Mouse (Mus musculus) urinary bladder, adult 18-20 months (tissue): ENCODE measurements around the gene Il1r1.

Experiments
- DNase-seq, 2 experiments: peaks; one replicate each; pipeline ENCODE4 v3.0.0; 2022; ENCODE audit warnings: low spot score in 2 of 2, mixed read lengths in 2 of 2

Gene Il1r1

DNA sequence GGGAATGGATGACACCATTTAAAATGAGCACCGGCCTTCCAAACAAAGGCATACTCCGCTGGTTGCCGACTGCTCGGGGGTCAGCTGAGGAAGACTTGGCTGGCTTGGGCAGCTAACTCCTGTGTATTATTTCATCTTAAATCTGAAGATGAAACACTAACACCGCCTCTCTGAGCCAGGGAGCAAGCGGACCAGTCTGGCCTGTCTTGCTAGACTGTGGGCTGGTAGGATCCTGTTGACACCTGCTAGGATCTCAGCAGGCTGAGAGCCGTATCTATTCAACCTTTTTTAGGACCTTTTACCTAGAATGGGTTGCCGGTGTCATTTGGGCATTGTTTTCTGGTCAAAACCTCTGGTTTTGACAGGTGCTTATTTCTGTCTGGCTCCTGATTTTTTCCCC lies 92.8 kb downstream of the Il1r1 start:
- peak; percentile 29 to 48 for DNase-seq

DNA sequence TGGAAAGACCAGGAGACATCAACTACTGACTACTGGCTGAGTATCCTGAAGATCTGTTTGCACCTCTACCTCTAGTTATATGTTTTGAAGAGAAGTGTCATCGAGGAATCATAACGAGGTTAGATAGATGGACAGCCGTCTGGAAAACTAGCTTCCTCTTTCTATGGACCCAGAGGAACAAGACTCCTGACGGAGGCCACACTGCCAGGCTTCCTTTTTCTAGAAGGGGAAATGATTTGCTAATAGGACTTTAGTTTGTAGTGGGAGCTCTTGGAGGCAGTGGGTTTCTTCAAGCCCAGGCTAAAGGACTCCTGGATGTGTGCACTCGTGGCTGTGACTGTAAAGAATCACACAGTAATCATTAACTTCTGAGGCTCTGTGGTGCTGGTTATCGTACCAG lies 96.9 kb downstream of the Il1r1 start:
- no peak for DNase-seq

DNA sequence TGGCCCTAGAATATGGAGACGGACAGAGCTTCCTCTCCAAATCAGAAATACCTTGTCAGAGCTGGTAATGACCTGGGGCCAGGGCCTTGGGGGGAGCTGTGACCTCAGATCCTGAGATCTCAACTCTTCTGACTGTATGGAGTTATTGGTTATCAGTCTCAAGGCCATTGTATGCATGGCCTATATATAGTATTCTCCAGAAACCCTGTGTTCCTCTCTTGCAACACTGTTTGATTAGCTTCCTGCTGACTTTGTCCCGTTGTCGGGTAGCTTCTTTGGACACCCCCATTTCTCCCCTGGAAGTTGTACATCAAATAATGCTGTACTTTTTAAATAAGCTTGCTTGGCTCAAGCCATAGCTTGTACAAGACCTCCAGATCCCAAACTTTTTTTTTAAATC lies 97.7 kb downstream of the Il1r1 start:
- no peak for DNase-seq

DNA sequence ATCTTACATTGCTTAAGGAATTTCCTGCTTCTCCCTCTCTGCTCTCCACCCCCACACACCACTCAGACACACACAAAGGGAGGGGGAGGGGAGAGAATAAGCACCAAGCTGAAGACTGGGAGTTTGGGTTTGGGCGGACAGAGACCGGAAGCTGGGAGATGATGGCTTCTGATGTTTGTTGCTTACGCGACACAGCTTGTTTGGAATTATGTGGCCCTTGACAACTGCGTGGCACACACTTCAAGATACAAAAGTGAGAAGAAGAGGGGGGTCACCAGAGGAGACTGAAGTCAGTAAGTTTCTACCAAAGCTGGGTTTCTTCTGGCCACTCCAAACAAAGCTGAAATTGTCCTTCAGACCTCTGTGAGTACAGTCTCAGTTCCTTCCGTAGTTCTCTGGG lies 99.6 kb downstream of the Il1r1 start, which contains the start of gene Il1rl2:
TSS of gene Il1rl2 (plus strand) at position 154 of the 400 bp plus-strand sequence.
- DNase-seq: no peak

DNA sequence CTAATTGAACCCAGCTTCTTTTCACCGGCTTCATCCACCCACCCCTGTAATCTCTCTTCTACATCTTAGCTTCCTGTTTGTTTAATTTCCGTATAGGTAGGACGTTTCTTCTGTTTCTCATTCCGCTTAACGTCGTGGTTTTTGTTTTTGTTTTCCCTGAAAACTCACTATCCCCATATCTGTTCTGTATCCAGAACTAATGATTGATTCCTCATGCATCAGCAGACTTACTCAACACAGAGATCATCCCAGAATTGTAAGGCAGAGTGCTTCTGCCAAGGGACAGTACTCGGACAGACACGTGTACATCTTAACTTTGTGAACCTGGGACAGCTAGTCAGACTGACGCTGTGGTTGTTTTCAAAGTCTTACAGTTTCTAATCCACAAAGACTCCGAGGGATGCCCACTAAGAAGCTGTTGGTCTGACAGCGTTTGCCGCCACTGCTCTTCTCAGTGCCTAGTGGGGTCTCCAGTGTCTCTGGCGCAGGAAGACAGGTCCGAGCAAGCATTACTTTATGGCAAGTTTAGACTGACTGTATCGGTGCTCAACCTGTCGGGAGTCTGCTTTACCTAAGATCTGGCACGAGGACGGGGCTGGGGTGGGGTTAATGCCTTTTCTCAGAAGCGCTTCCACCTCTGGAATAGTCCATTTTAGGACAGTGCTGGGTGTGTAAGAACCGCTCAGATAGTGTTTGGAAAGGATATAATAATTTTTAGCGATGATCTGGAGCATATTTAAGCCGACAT lies 100.2 kb downstream of the Il1r1 start:
- DNase-seq: no peak

DNA sequence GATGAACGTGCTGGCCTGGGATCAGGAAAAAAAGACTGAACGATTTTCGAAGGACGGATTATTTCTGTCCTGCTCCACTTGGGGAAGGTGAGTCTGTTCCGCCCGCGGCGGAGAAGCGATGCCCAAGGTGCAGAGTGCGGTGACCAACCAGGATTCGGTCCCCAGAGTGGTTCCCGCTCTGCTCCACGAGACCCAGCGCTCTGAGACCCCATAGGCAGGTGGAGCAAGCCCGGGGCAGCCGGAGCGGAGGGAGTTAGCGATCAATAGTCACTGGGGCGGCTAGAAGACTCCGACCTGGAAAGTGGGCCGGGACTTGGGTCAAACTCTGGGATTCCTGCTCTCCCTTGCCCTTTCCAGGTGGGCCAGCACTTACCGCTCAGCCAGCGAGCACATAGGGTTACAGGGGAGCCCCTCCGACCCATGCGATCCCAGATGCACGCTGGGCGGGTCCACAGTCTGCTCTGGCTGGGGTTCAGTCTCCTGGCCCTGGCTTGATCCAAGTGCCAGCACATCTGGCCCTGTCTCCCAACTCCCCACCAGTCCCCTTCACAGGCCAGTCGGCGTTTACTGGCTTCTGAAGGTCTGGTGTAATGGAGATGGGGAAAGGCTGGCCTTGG lies 100.9 kb downstream of the Il1r1 start:
- DNase-seq: no peak

DNA sequence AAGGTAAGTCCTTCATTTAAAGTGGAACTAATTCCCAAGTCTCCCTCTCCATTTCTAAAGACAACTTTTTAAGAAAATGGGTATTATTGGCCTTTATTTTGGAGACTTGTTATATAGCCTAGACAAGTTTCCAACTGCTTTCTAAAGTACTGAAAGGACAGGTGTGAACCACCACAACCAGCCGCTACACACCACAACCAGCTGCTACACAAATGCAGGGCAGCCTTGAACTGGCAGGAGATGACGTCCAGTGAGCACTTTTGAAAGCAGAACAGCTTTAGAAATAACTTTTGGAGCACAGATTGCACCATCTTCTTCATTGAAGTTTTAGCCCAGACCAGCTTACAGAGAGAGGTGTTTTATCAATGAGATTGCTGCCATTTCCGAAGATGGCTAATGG lies 102.7 kb downstream of the Il1r1 start:
- DNase-seq: no peak

DNA sequence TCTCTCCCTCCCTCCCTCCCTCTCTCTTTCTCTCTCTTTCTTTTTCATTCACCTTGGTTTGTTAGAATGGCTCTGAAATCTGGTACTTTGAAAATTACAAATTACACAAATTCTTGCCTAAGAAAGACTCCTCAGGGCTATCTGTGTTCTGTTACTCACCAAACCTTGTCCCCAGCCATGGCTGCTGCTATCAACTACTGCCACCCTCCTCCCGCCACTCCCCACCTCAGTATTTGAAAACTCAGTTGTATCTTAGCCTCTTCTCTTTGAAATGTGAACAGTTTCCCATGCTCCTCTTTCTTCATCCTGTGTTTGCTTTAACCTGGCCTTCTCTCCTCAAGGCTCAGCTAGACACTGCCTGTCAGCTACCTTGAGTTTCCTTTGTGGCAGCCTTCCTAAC lies 104.6 kb downstream of the Il1r1 start:
- DNase-seq: no peak

DNA sequence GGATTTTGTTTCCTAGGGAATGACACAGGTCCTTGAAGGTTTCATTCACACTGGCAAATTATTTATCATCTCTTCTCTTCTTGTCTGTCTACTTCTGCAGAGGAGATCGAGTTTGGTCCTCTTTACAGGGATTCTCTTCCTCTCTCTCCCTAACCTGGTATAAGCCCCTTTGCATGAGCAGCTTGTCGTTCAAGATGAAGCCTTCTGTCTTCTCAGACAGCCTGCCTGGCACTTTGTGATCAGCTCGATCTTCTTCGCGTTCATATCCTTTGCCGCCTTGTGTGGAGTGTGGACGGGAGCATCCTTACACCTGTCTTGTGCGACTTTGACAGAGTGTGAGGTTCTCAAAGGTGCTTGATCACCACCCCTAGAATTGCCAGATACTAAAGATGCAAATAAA lies 105.3 kb downstream of the Il1r1 start:
- DNase-seq: no peak

DNA sequence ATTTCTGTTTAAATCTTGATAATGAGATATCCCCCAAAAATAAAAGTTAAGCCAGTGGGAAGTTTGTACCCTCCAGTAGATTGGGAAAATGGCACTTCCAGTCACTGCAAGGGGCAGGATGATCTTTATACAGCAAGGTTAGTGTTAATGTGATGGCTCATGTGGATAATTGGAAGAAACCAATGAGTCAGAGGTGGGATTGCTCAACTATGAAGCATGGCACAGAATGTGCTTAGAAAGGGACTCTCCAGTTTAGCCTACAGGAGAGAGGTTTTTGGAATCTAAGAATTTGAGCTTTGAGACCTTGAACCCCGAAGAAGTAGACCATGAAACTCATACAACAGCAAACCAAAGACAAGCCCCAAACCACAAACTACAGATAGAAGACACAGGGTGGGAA lies 114.5 kb downstream of the Il1r1 start:
- no peak for DNase-seq

DNA sequence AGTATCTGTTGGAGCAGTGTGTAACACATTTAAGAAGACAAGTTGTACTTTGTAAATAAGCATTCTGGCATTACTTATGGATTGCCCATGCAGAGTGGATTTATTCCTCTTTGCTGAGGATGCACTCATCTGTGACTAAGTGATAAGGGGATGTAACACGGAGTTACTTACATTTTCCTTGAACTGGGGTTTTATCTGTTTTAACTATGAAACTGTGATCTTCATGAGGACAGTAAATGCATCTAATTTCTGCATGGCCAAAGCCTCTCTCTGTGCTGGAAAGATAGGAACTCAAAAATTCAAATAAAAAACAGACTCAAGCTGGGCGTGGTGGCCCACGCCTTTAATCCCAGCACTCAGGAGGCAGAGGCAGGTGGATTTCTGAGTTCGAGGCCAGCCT lies 115.2 kb downstream of the Il1r1 start:
- DNase-seq: no peak

DNA sequence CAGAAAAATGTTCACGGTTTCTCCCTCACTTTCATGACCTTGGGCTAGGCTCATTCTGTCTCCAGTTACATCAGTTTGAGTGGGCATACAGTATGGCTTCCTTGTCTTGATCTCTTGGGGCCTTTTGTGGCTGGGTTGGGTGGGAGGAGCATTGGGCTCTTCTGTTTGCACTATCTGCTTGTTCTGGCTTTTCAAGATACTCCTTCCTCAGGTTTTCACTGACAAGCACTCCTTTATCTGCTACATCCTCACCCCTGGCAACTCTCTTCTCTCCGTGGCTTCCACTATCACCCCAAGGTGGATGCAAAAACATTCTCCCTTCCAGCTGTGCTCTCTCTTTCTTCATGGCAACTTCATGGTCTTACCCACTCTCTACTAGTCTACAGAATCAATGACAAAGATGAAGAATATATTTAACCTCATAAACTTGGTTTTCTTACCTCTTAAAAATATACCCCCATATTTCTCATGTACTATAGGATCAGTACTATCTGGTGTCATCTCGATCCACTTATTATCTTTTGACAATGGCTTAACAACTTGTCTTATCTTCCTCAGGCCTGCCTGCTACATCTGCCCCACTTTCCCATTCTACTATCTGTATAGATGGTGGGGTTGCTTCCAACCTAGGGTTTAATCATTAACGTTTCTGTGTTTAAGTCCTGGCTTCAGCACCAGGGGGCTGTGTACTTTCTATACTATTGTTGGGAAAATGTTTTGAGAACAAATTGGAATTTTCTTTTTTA lies 127.5 kb downstream of the Il1r1 start:
- DNase-seq: no peak

DNA sequence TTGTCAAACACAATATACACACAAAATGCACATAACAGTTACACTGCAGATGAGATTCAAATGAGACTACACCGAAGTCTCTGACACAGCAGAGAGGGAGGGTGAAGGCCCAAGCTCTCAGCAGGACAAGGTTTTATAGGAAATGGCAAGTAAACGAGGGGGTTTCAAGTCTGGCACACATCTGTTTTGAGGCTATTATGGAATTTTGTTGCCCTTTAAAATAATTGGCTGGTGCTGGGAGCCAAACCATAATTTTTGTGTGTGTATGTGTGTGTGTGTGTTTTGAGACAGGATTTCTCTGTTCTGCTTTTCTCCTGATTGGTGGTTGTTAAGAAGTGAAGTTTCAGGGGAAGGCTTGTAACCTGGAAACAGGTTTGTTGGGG lies 128.0 kb downstream of the Il1r1 start:
- DNase-seq: no peak

DNA sequence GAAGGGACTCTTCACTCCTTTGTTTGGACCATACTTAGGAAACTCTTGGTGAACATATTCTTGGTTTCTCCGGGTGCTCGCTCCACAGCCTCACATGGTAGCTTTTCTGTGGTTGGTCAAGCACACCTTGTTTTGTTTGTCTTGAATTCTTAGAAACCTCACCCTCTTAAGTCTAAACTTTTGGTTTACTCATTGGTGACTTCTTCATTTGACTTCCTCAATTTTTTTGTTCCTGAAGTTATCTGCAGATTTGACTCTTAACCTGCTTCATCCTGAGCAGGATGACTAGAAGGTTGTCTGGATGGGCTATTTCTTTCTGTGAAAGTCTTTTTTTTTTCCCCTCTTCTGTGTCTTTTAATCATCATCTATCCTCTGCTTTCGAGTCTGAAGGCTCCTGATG lies 129.8 kb downstream of the Il1r1 start:
- DNase-seq: no peak

DNA sequence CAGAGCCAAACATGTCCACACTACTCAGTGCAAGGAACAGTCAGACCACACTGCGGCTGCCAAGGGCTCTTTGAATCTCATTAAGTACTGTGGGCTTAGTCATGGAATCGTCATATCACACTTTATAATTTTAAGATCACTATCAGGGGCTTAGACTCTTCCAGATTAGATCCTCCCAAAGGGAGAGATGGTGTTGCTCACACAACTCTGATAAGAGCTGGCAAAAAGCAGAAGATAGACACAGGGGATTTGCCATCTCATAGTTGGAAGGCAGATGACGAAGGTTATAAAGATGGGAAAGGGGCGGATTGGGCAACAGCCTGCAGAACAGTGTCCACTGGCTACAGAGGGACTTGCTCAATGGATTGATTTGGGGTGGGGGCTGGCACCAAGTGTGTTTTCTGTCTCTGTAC lies 130.6 kb downstream of the Il1r1 start:
- DNase-seq: no peak

DNA sequence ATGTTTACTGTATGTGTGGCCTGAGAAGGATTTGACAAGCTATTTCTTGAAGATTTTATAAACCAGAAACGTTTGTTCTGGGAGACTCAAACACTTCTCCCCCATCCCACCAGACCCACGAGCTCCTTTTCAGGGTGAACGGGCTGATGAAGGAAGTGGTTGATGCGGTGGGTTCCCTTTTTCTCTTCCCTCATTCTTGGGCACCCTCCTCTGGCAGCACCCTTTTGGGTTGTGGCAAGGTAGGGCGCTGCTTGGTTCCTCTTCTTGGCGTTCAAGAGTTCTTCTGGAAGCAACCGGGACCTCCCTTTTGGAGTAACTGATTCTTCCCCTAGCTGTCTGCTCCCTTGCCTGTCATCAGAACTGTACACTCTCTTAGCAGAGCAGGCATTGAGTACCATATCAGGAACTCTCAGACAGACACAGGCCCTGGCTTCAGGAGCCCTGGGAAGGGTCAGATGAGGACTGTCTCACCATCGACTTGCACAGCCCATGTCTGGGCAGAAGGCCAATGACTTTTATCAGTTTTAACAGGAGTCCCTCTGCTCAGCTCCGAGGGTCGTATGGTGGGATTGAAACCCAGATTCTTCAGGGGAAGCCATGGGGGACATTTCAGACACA lies 131.1 kb downstream of the Il1r1 start:
- DNase-seq: no peak

DNA sequence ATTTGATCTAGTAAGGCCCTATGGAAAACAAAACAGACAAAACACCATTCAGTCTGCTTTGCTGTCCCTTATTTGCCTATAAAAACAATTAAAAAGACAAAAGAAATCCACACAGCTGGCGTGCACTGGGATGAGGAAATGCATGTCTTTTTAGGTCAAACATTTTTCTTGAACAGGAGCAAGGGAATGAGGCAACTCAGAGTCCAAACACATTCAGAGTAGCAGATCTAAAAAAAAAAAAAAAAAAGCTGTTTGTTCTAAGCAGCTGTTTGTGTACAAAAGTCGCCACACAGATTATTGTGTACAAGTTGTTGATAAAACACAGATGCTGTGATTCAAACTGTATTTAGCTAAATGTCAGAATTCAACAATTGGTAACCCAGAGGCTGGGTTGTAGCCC lies 133.0 kb downstream of the Il1r1 start:
- no peak for DNase-seq

DNA sequence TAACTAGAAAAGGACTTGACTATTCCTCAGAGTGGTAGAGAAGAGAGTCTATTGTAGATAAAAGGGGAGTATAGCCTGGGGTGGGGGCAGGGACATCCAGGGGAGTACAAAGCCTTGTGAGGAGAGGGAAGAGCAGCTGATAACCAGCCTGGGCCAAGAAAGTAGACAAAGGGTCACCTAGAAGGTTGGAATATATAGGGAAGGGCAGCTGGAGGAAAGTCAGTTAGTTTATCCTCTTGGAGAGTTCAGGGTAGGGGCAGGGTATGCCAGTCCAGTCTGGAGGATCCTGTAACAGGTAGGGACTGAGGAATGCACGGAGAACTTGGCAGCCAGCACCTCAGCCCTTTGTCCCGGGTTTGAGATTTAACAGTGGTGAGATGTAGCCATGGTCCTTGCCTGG lies 133.5 kb downstream of the Il1r1 start:
- DNase-seq: no peak

DNA sequence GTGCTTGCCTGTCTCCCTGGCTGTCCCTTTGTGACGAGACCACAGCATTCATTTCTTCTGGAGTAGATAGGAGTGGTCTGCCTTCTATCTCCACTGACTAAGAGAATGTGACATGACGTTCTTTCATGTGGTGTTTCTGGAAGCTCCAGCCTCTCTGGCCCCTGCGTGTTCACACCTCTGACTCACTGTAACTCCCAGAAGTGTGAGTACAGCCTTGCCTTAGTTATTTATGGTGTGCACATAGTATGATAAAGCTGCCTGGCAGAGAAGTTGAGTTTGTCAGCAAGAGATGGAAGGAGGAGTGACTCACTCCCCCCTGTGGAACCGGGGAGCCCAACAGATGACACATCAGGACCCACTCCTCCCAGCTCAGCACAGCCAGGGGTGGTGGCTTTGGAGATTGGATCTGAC lies 133.9 kb downstream of the Il1r1 start:
- DNase-seq: peak in 1 of 2 experiments; percentile 22

DNA sequence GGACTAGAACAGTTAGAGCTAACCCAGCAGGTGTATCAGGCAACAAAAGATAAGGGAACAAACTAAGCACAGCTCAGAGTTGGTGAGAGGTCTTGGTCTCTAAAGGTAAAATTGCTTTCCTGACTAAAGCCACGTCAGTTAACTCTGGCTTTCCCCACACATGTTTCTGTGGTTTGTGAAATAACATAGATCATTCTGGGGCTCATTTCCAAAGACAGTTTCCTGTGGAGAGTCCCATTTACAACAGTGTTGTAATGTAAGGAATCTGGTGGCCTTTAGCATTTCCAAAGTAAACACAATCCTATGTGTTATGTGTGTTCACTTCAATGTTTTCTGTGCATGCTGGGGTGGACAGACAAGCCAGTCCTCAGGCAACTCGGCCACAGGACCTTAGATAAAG lies 134.9 kb downstream of the Il1r1 start:
- DNase-seq: no peak

DNA sequence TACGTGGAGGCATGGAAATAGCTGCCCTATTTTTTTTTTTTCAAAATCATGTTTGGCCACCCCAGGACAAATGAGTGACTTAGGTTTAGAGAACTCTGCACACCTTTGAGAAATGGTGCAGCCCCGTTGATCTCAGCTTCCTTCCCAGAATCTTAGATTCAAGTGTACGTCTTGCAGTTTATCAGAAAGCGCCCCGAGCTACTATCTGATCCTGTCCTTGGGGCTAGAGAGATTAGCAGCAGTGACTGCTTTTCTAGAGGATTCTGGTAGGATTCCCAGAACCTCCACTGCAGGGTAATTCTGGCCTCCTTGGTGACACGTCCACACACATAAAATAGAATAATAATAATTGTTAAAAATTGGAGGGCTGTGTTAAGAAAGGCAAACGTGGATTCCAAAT lies 136.1 kb downstream of the Il1r1 start:
- DNase-seq: no peak

DNA sequence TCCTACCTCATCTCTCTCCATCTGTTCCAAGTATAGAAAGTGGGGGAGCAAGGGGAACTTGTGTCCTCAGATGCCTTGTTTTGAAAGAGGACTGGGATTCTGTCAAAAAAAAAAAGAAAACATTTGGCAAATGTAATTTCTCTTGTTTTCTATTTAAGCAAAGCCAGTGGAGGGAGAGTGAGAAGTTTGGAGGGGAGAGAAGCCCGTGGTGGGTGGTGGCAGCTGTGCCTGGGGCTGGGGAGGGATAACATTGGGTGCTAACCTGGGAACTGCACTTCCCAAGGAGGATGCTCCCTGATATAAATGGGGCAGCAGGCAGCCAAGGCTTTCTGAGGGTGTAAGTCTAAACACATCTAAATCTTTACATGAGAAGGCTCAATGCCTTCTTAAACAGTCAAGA lies 136.7 kb downstream of the Il1r1 start:
- no peak for DNase-seq

DNA sequence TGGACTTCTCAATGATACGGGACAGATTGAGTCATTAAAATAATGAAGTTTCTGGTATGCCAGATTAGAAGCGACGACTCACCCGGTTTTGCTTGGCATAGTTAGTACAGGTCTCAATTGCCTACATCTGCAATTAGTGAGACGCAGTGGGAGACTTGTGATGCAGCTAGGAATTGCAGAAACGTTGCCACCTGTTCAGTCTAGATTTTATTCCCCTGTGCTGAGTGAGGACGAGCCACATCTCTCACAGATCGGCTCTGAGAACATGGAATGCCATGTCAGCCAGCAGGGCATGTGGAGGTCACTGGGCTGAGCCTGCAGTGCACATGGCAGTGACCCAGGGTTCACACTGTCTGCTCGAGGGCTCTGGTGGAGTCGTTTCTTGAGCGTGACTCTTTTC lies 137.9 kb downstream of the Il1r1 start:
- DNase-seq: no peak
